Mouse (Mus musculus): ENCODE measurements around the gene Dnajc7.

Dnajc7 gene

GRCm38 (mm10) chr11:100577852-100578599, 41.9 kb downstream of the Dnajc7 start:
- DNase-seq, result no peak

GRCm38 (mm10) chr11:100576256-100576655, 43.7 kb downstream of the Dnajc7 start:
- no peak for DNase-seq

- DNase-seq, result no peak
These were observed 44.5 kb downstream of the Dnajc7 start for GRCm38 (mm10) chr11:100575484-100575855.

- DNase-seq, result peak; percentile 88
These were observed 45.1 kb downstream of the Dnajc7 start, which contains the start of gene Cnp for GRCm38 (mm10) chr11:100574708-100575483. Cnp (plus strand) TSS chr11:100574904.

- no peak for DNase-seq
These were observed 45.8 kb downstream of the Dnajc7 start for GRCm38 (mm10) chr11:100574188-100574587.

GRCm38 (mm10) chr11:100571202-100571567, 48.8 kb downstream of the Dnajc7 start:
- no peak for DNase-seq

- DNase-seq, result peak; percentile 90
These were observed 49.4 kb downstream of the Dnajc7 start for GRCm38 (mm10) chr11:100570430-100571201.

- no peak for DNase-seq
These were observed 50.2 kb downstream of the Dnajc7 start for GRCm38 (mm10) chr11:100569789-100570188.

GRCm38 (mm10) chr11:100568692-100569091, 51.3 kb downstream of the Dnajc7 start:
- no peak for DNase-seq

GRCm38 (mm10) chr11:100567815-100568245, 52.1 kb downstream of the Dnajc7 start:
- DNase-seq, result no peak

- no peak for DNase-seq
These were observed 52.7 kb downstream of the Dnajc7 start for GRCm38 (mm10) chr11:100567229-100567628.

- no peak for DNase-seq
These were observed 55.3 kb downstream of the Dnajc7 start for GRCm38 (mm10) chr11:100564703-100565102.

GRCm38 (mm10) chr11:100564297-100564696, 55.7 kb downstream of the Dnajc7 start:
- DNase-seq, result no peak

GRCm38 (mm10) chr11:100561748-100562147, 58.2 kb downstream of the Dnajc7 start:
- DNase-seq, result no peak

- DNase-seq, result no peak
These were observed 60.5 kb downstream of the Dnajc7 start for GRCm38 (mm10) chr11:100559476-100559875.

GRCm38 (mm10) chr11:100557563-100557962, 62.4 kb downstream of the Dnajc7 start:
- no peak for DNase-seq

GRCm38 (mm10) chr11:100555583-100555982, 64.4 kb downstream of the Dnajc7 start:
- DNase-seq, result peak; percentile 91

GRCm38 (mm10) chr11:100552842-100553241, 67.1 kb downstream of the Dnajc7 start:
- peak; percentile 89 for DNase-seq

- no peak for DNase-seq
These were observed 69.9 kb downstream of the Dnajc7 start for GRCm38 (mm10) chr11:100550101-100550500.

- DNase-seq, result no peak
These were observed 70.5 kb downstream of the Dnajc7 start for GRCm38 (mm10) chr11:100549466-100549865.

GRCm38 (mm10) chr11:100548141-100548540, 71.8 kb downstream of the Dnajc7 start:
- no peak for DNase-seq

GRCm38 (mm10) chr11:100546955-100547354, 73.0 kb downstream of the Dnajc7 start:
- no peak for DNase-seq

GRCm38 (mm10) chr11:100545746-100546085, 74.3 kb downstream of the Dnajc7 start:
- no peak for DNase-seq

All from lung, postnatal 36 days (tissue).